Mouse (Mus musculus): Measurements from ENCODE around the gene Btg3. TPM values are rescaled to one million over a fixed set of nuclear protein-coding genes. Genes with fewer than 3 reads are reported as not detected.

Btg3 gene
- 40.8 and 45.6 TPM in 2 replicates for polyA plus RNA-seq (2011; ENCODE audit: insufficient read length, low read depth, missing spikeins)

- no peak within 1 kb of the TSS for H3K27ac ChIP-seq (ENCODE audit: insufficient read depth, low read length)
- TF ChIP-seq POLR2A (IDR thresholded peaks at IDR 0.05; ENCODE audit: low read depth, low read length) (peak; percentile 84), CTCF (IDR thresholded peaks at IDR 0.05; ENCODE audit: borderline replicate concordance, insufficient read depth, low read length) (no peak)
- H3K4me3 ChIP-seq (ENCODE audit: insufficient read depth, low read length), result peak within 1 kb of the TSS; percentile 95
- no peaks in the 10 kb centered on the region for H3K4me1 ChIP-seq (ENCODE audit: control insufficient read depth, insufficient read depth, low read length)
These were observed at the start of gene Btg3 for GRCm38 (mm10) chr16:78376745-78377570. Gene Btg3 (minus strand): TSS chr16:78377192.

- Histone ChIP-seq H3K4me1 (ENCODE audit: control insufficient read depth, insufficient read depth, low read length) (no peaks in the 10 kb centered on the region), H3K4me3 (ENCODE audit: insufficient read depth, low read length) (no peak overlapping the region), H3K27ac (ENCODE audit: insufficient read depth, low read length) (no peak overlapping the region)
- no peak for TF ChIP-seq CTCF (IDR thresholded peaks at IDR 0.05; ENCODE audit: borderline replicate concordance, insufficient read depth, low read length)
- TF ChIP-seq POLR2A (IDR thresholded peaks at IDR 0.05; ENCODE audit: low read depth, low read length), result no peak
These were observed 40.7 kb upstream of the Btg3 start for GRCm38 (mm10) chr16:78417733-78418132.

- no peak for TF ChIP-seq CTCF (IDR thresholded peaks at IDR 0.05; ENCODE audit: borderline replicate concordance, insufficient read depth, low read length)
- TF ChIP-seq POLR2A (IDR thresholded peaks at IDR 0.05; ENCODE audit: low read depth, low read length), result no peak
- Histone ChIP-seq H3K4me1 (ENCODE audit: control insufficient read depth, insufficient read depth, low read length) (no peaks in the 10 kb centered on the region), H3K27ac (ENCODE audit: insufficient read depth, low read length) (no peak overlapping the region), H3K4me3 (ENCODE audit: insufficient read depth, low read length) (no peak overlapping the region)
These were observed 39.5 kb upstream of the Btg3 start for GRCm38 (mm10) chr16:78416500-78416899.

- Histone ChIP-seq H3K4me3 (ENCODE audit: insufficient read depth, low read length) (no peak overlapping the region), H3K27ac (ENCODE audit: insufficient read depth, low read length) (no peak overlapping the region), H3K4me1 (ENCODE audit: control insufficient read depth, insufficient read depth, low read length) (no peaks in the 10 kb centered on the region)
- TF ChIP-seq CTCF (IDR thresholded peaks at IDR 0.05; ENCODE audit: borderline replicate concordance, insufficient read depth, low read length) (no peak), POLR2A (IDR thresholded peaks at IDR 0.05; ENCODE audit: low read depth, low read length) (no peak)
These were observed 33.0 kb upstream of the Btg3 start for GRCm38 (mm10) chr16:78409991-78410390.

- Histone ChIP-seq H3K4me1 (ENCODE audit: control insufficient read depth, insufficient read depth, low read length) (no peaks in the 10 kb centered on the region), H3K27ac (ENCODE audit: insufficient read depth, low read length) (no peak overlapping the region), H3K4me3 (ENCODE audit: insufficient read depth, low read length) (no peak overlapping the region)
- TF ChIP-seq POLR2A (IDR thresholded peaks at IDR 0.05; ENCODE audit: low read depth, low read length), result no peak
These were observed 30.9 kb upstream of the Btg3 start for GRCm38 (mm10) chr16:78407855-78408254.

- TF ChIP-seq CTCF (IDR thresholded peaks at IDR 0.05; ENCODE audit: borderline replicate concordance, insufficient read depth, low read length) (no peak), POLR2A (IDR thresholded peaks at IDR 0.05; ENCODE audit: low read depth, low read length) (no peak)
- no peak overlapping the region for H3K4me3 ChIP-seq (ENCODE audit: insufficient read depth, low read length)
- no peak overlapping the region for H3K27ac ChIP-seq (ENCODE audit: insufficient read depth, low read length)
- H3K4me1 ChIP-seq (ENCODE audit: control insufficient read depth, insufficient read depth, low read length), result no peaks in the 10 kb centered on the region
These were observed 29.7 kb upstream of the Btg3 start for GRCm38 (mm10) chr16:78406657-78407056.

GRCm38 (mm10) chr16:78402316-78402715, 25.3 kb upstream of the Btg3 start:
- TF ChIP-seq POLR2A (IDR thresholded peaks at IDR 0.05; ENCODE audit: low read depth, low read length), result no peak
- no peak for TF ChIP-seq CTCF (IDR thresholded peaks at IDR 0.05; ENCODE audit: borderline replicate concordance, insufficient read depth, low read length)
- H3K27ac ChIP-seq (ENCODE audit: insufficient read depth, low read length), result no peak overlapping the region
- H3K4me3 ChIP-seq (ENCODE audit: insufficient read depth, low read length), result no peak overlapping the region
- H3K4me1 ChIP-seq (ENCODE audit: control insufficient read depth, insufficient read depth, low read length), result no peaks in the 10 kb centered on the region

- H3K4me3 ChIP-seq (ENCODE audit: insufficient read depth, low read length), result no peak overlapping the region
- TF ChIP-seq POLR2A (IDR thresholded peaks at IDR 0.05; ENCODE audit: low read depth, low read length) (no peak), CTCF (IDR thresholded peaks at IDR 0.05; ENCODE audit: borderline replicate concordance, insufficient read depth, low read length) (no peak)
- no peak overlapping the region for H3K27ac ChIP-seq (ENCODE audit: insufficient read depth, low read length)
- no peaks in the 10 kb centered on the region for H3K4me1 ChIP-seq (ENCODE audit: control insufficient read depth, insufficient read depth, low read length)
These were observed 22.4 kb upstream of the Btg3 start for GRCm38 (mm10) chr16:78399423-78399822.

GRCm38 (mm10) chr16:78398734-78399133, 21.7 kb upstream of the Btg3 start:
- TF ChIP-seq CTCF (IDR thresholded peaks at IDR 0.05; ENCODE audit: borderline replicate concordance, insufficient read depth, low read length) (no peak), POLR2A (IDR thresholded peaks at IDR 0.05; ENCODE audit: low read depth, low read length) (no peak)
- Histone ChIP-seq H3K27ac (ENCODE audit: insufficient read depth, low read length) (no peak overlapping the region), H3K4me1 (ENCODE audit: control insufficient read depth, insufficient read depth, low read length) (no peaks in the 10 kb centered on the region), H3K4me3 (ENCODE audit: insufficient read depth, low read length) (no peak overlapping the region)

- no peaks in the 10 kb centered on the region for H3K4me1 ChIP-seq (ENCODE audit: control insufficient read depth, insufficient read depth, low read length)
- H3K27ac ChIP-seq (ENCODE audit: insufficient read depth, low read length), result no peak overlapping the region
- no peak overlapping the region for H3K4me3 ChIP-seq (ENCODE audit: insufficient read depth, low read length)
- TF ChIP-seq POLR2A (IDR thresholded peaks at IDR 0.05; ENCODE audit: low read depth, low read length) (no peak), CTCF (IDR thresholded peaks at IDR 0.05; ENCODE audit: borderline replicate concordance, insufficient read depth, low read length) (no peak)
These were observed 14.4 kb upstream of the Btg3 start for GRCm38 (mm10) chr16:78391354-78391753.

All from embryonic fibroblast, embryonic 13.5 days (primary cell).